Mouse (Mus musculus) liver, embryonic 16.5 days (tissue): ENCODE results near the gene Lgr6. TPM values are rescaled to one million over a fixed set of nuclear protein-coding genes. Genes with fewer than 3 reads are reported as not detected.

ENCODE experiments used
- ATAC-seq: fragments of 200-750 bp; cut with Nextera tagmentation; 2 replicates; pipeline ENCODE4 v1.8.0; 2017; ENCODE audit warnings: low read depth, mild to moderate bottlenecking, moderate number of reproducible peaks, moderate library complexity
- H3K27ac ChIP-seq: fragments of 300-500 bp; sonication (generic); 2 replicates; pipeline ENCODE4 v1.5.1; 2014; ENCODE audit warnings: mild to moderate bottlenecking, low read length
- H3K27me3 ChIP-seq: fragments of 300-500 bp; sonication (generic); 2 replicates; pipeline ENCODE4 v1.6.1; 2014; ENCODE audit warnings: low read depth, low read length, mixed read lengths; ENCODE audit not compliant: control insufficient read depth, insufficient read depth
- H3K36me3 ChIP-seq: fragments of 300-500 bp; sonication (generic); 2 replicates; pipeline ENCODE4 v1.6.1; 2014; ENCODE audit warnings: mild to moderate bottlenecking; ENCODE audit not compliant: control insufficient read depth, insufficient read depth
- H3K4me1 ChIP-seq: fragments of 300-500 bp; sonication (generic); 2 replicates; pipeline ENCODE4 v1.6.1; 2014; ENCODE audit warnings: low read depth, low read length, mixed read lengths; ENCODE audit not compliant: control insufficient read depth
- H3K4me2 ChIP-seq: fragments of 300-500 bp; sonication (generic); 2 replicates; pipeline ENCODE4 v1.6.1; 2014; ENCODE audit warnings: low read depth, low read length, mixed read lengths
- H3K4me3 ChIP-seq: fragments of 300-500 bp; sonication (generic); 2 replicates; pipeline ENCODE4 v1.5.1; 2014; ENCODE audit warnings: low read depth, mild to moderate bottlenecking, low read length
- H3K9ac ChIP-seq: fragments of 300-500 bp; sonication (generic); 2 replicates; pipeline ENCODE4 v1.6.1; 2014; ENCODE audit warnings: low read depth, low read length
- H3K9me3 ChIP-seq: fragments of 300-500 bp; sonication (generic); replicated peaks from 2 replicates; pipeline ENCODE4 v1.6.1; 2016; ENCODE audit warnings: low read length; ENCODE audit not compliant: control insufficient read depth
- WGBS: fragments of 180-500 bp; shearing (Covaris S2); extraction: QIAGEN DNeasy Blood & Tissue Kit; methylation state at CpG from one replicate; pipeline ENCODE4 v1.1.7; 2014; ENCODE audit not compliant: insufficient replicate concordance; 5-methylcytosine and 5-hydroxymethylcytosine counted together
- polyA plus RNA-seq: library from polyadenylated mRNA; unstranded; fragments of >200 nt; fragmentation: Nextera tagmentation; extraction: Ambion mirVana; gene quantifications from 2 replicates; pipeline ENCODE4 v1.2.1, GENCODE M21; 2015

Gene Lgr6
- 0.07 and 0.08 TPM in 2 replicates for polyA plus RNA-seq

DNA sequence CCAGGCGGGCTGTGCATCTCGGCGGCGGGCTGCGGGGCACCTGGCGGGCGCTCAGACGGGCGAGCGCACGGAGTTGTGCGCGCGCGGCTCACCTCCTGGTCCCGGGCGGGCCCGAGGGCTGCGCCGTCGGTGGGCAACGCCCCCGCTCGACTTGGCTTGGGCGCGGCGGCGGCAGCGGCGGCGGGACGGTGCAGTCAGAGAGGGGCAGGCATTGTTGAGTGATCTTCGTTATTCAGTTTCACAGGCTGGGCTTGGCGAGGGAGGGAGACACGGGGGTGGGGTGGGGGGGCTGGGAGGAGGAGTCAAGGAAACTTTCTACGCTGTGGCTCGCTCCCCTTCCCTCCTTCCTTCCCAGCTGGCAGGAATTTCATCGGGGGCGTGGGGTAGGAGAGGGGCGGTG, at the start of gene Lgr6:
TSS of gene Lgr6 (minus strand) at position 153 of the 400 bp plus-strand sequence.
- H3K27me3 ChIP-seq = peaks cover 48% of the 10 kb centered on the region
- no peaks in the 10 kb centered on the region for H3K9me3 ChIP-seq
- H3K4me1 ChIP-seq = no peaks in the 10 kb centered on the region; the same call in 1 of the 2 replicates
- ATAC-seq = no peak
- peak within 1 kb of the TSS; percentile 22; the same call in 1 of the 2 replicates for H3K4me3 ChIP-seq
- H3K27ac ChIP-seq = no peak within 1 kb of the TSS
- peak within 1 kb of the TSS; percentile 32 for H3K4me2 ChIP-seq
- WGBS = under 1% methylated on average over 39 of the region's 40 CpGs
- no peak within 1 kb of the TSS for H3K9ac ChIP-seq
- H3K36me3 ChIP-seq = no peaks in the 10 kb centered on the region

- Histone ChIP-seq H3K4me2 (peak overlapping the region; percentile 67), H3K4me3 (peak overlapping the region; percentile 42), H3K4me1 (peaks cover 15% of the 10 kb centered on the region), H3K36me3 (no peaks in the 10 kb centered on the region; the same call in 1 of the 2 replicates), H3K9ac (peak overlapping the region; percentile 28; the same call in 1 of the 2 replicates), H3K27me3 (no peaks in the 10 kb centered on the region), H3K9me3 (no peaks in the 10 kb centered on the region), H3K27ac (peak overlapping the region; percentile 64)
- peak; percentile 84 for ATAC-seq
- 7% methylated on average over 14 of the region's 14 CpGs for WGBS
Observed at GRCm38 (mm10) chr1:135154411-135154959, 49.4 kb upstream of the Lgr6 start.

DNA sequence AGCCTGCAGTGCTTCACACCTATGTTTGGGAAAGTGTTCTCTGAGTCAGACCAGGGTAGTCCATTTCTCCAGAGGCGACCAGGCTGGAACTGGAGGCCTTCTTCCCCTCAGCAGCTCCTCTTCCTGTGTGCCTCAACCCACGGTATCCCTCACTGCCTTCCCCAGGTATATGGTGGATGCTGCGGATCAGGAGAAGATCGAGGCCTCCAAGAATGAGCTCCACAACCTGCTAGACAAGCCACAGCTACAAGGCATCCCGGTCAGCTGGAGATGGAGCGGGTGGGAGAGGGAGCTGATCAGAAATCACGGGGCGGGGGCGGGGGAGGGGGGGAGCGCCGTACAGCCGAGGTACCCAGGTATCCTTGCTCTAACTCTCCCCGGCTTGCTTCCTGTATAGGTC, 48.9 kb upstream of the Lgr6 start:
- H3K27me3 ChIP-seq = no peaks in the 10 kb centered on the region
- peaks cover 15% of the 10 kb centered on the region for H3K4me1 ChIP-seq
- H3K4me2 ChIP-seq = peak overlapping the region; percentile 67
- no peak overlapping the region for H3K4me3 ChIP-seq
- no peak for ATAC-seq
- H3K9ac ChIP-seq = no peak overlapping the region
- no peak overlapping the region for H3K27ac ChIP-seq
- no peaks in the 10 kb centered on the region; the same call in 1 of the 2 replicates for H3K36me3 ChIP-seq
- H3K9me3 ChIP-seq = no peaks in the 10 kb centered on the region
- WGBS = 51% methylated on average over 13 of the region's 13 CpGs

- Histone ChIP-seq H3K4me1 (peaks cover 16% of the 10 kb centered on the region), H3K9me3 (no peaks in the 10 kb centered on the region), H3K4me3 (no peak overlapping the region), H3K27ac (no peak overlapping the region), H3K9ac (no peak overlapping the region), H3K4me2 (no peak overlapping the region), H3K27me3 (no peaks in the 10 kb centered on the region), H3K36me3 (no peaks in the 10 kb centered on the region; the same call in 1 of the 2 replicates)
- 62% methylated on average over 5 of the region's 5 CpGs for WGBS
- ATAC-seq = no peak
Observed at GRCm38 (mm10) chr1:135148996-135149395, 43.9 kb upstream of the Lgr6 start.

DNA sequence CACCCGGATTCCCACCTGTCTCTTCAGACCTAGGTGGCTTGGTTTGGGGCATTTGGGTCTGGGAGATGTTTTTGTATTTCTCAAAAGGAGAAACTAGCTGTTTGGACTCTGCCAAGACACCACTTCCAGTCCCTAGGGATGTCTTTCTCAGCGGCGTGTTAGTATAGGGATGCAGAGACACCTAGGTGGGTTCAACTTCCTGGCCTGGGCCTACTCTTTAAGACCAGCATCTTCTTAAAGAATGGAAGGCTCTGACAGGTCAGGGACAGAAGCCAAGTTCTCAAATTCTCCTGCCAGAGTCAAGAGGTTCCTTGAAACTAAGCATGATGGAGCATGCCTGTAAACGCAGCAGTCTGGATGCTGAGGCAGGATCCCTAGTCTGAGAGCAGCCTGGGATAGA, 43.4 kb upstream of the Lgr6 start:
- Histone ChIP-seq H3K4me2 (peak overlapping the region; percentile 100), H3K9ac (no peak overlapping the region; the same call in 1 of the 2 replicates), H3K36me3 (no peaks in the 10 kb centered on the region; the same call in 1 of the 2 replicates), H3K27ac (no peak overlapping the region), H3K4me1 (peaks cover 15% of the 10 kb centered on the region), H3K4me3 (peak overlapping the region; percentile 80), H3K27me3 (no peaks in the 10 kb centered on the region), H3K9me3 (no peaks in the 10 kb centered on the region)
- WGBS = 81% methylated on average over 4 of the region's 4 CpGs
- ATAC-seq = no peak

DNA sequence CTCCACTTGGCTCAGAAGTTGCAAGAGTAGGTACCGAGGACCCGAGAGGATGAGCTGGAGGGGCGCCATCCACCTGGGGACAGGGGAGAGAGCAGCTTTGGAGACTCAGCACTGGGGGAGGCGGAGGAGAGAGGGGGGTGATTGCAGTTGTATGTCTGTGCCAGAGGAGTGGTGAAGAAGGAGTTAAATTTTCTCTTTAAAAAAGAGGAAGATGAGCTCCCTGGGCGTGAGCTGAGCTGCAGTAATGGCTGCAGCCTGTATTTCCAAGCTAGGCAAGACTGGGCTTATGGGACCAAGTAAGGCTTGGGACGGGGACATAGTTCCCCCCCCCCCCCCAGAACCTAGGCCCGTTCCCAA, 42.6 kb upstream of the Lgr6 start:
- Histone ChIP-seq H3K4me1 (peaks cover 15% of the 10 kb centered on the region), H3K4me3 (peak overlapping the region; percentile 80), H3K27ac (peak overlapping the region; percentile 75), H3K27me3 (no peaks in the 10 kb centered on the region), H3K9me3 (no peaks in the 10 kb centered on the region), H3K9ac (peak overlapping the region; percentile 86), H3K4me2 (peak overlapping the region; percentile 100), H3K36me3 (no peaks in the 10 kb centered on the region; the same call in 1 of the 2 replicates)
- peak; percentile 5; the same call in 1 of the 2 replicates for ATAC-seq
- 6% methylated on average over 7 of the region's 7 CpGs for WGBS

GRCm38 (mm10) chr1:135146946-135147701, 42.0 kb upstream of the Lgr6 start:
- peaks cover 15% of the 10 kb centered on the region for H3K4me1 ChIP-seq
- H3K9me3 ChIP-seq = no peaks in the 10 kb centered on the region
- H3K27me3 ChIP-seq = no peaks in the 10 kb centered on the region
- H3K4me3 ChIP-seq = peak overlapping the region; percentile 80
- WGBS = under 1% methylated on average over 69 of the region's 69 CpGs
- H3K36me3 ChIP-seq = no peaks in the 10 kb centered on the region
- peak overlapping the region; percentile 100 for H3K4me2 ChIP-seq
- H3K9ac ChIP-seq = peak overlapping the region; percentile 86
- peak overlapping the region; percentile 75 for H3K27ac ChIP-seq
- ATAC-seq = peak; percentile 54

DNA sequence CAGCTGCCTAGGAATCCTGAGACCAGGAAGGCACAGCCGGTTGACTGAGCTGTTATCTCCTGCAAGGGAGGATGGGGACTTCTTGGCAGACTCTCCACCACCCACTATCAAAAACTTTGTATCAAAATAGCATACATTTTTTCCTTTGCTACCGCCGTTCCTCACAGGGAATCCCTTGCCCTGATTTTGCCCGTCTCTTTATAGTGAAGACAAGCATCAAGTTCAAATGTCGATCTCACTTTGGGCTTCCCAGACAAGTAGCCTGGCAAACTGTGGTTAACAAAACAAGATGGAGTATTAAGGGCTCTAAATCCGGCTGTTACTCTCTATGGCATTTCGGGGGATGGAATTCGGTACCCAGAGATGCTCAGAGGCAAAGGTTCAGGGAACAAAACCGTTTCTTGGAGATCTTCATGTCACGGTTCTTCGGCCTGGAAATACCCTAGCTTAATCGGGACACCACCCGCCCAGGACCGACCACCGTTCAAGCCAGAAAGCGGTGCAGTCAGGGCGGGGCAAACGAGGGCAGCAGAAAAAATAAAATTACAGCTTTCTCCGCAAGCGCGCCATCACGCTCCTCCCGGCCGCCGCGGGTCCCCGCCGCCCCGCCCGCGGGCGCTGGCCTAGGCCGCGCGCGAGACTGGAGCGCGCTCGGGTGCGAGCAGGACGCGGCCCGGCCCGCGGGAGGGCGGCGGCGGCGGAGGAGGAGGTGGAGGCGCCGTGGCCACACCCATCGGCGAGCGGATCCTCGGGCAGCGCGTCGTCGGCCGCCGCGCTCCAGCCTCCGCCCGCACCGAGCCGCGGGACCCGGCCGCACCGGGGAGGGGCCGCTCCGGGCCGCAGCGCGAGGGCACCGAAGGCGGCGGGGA, 41.2 kb upstream of the Lgr6 start, which contains the start of gene Arl8a:
TSS of gene Arl8a (plus strand) at position 748 of the 869 bp plus-strand sequence.
- Histone ChIP-seq H3K4me2 (peak within 1 kb of the TSS; percentile 100), H3K4me3 (peak within 1 kb of the TSS; percentile 80), H3K4me1 (peaks cover 15% of the 10 kb centered on the region), H3K27ac (peak within 1 kb of the TSS; percentile 75), H3K9me3 (no peaks in the 10 kb centered on the region), H3K27me3 (no peaks in the 10 kb centered on the region), H3K36me3 (no peaks in the 10 kb centered on the region), H3K9ac (peak within 1 kb of the TSS; percentile 86)
- WGBS = 1% methylated on average over 74 of the region's 78 CpGs
- ATAC-seq = peak; percentile 93
